Mouse (Mus musculus): ENCODE data around the gene Tspan5. TPM values are rescaled to one million over a fixed set of nuclear protein-coding genes. Genes with fewer than 3 reads are reported as not detected.

The Tspan5 gene
- polyA plus RNA-seq, 1 experiment from 2014 or later: 55.3 TPM

GRCm38 (mm10) chr3:138876418-138876817 lies 134.4 kb downstream of the Tspan5 start:
- H3K27ac ChIP-seq (replicated peaks): no peak overlapping the region
- H3K4me2 ChIP-seq (replicated peaks): no peak overlapping the region
- no peak for ATAC-seq (ENCODE audit: low FRiP score, low read depth)
- peaks cover 11% of the 10 kb centered on the region; the same call in 1 of the 2 replicates for H3K36me3 ChIP-seq
- no peaks in the 10 kb centered on the region for H3K27me3 ChIP-seq
- no peak overlapping the region for H3K9ac ChIP-seq (replicated peaks)
- 0 out of 2 replicates have a peak, but pooled peaks cover 3% of the 10 kb centered on the region for H3K9me3 ChIP-seq
- H3K4me1 ChIP-seq: peaks cover 8% of the 10 kb centered on the region; the same call in 1 of the 2 replicates
- 89% methylated on average over 10 of the region's 10 CpGs for WGBS
- H3K4me3 ChIP-seq: no peak overlapping the region

- Histone ChIP-seq H3K27ac (replicated peaks) (no peak overlapping the region), H3K9ac (replicated peaks) (no peak overlapping the region), H3K9me3 (0 out of 2 replicates have a peak, but pooled peaks cover 3% of the 10 kb centered on the region), H3K36me3 (peaks cover 11% of the 10 kb centered on the region; the same call in 1 of the 2 replicates), H3K4me2 (replicated peaks) (no peak overlapping the region), H3K4me3 (no peak overlapping the region), H3K27me3 (no peaks in the 10 kb centered on the region), H3K4me1 (peaks cover 14% of the 10 kb centered on the region)
- ATAC-seq (ENCODE audit: low FRiP score, low read depth): no peak
- WGBS: 94% methylated on average over 14 of the region's 14 CpGs
Measured at GRCm38 (mm10) chr3:138876931-138877361, 135.0 kb downstream of the Tspan5 start.

GRCm38 (mm10) chr3:138877741-138878140 lies 135.7 kb downstream of the Tspan5 start:
- H3K27me3 ChIP-seq: no peaks in the 10 kb centered on the region
- no peak overlapping the region for H3K27ac ChIP-seq (replicated peaks)
- H3K4me1 ChIP-seq: peaks cover 20% of the 10 kb centered on the region
- H3K9ac ChIP-seq (replicated peaks): no peak overlapping the region
- peaks cover 11% of the 10 kb centered on the region; the same call in 1 of the 2 replicates for H3K36me3 ChIP-seq
- H3K4me2 ChIP-seq (replicated peaks): no peak overlapping the region
- no peak for ATAC-seq (ENCODE audit: low FRiP score, low read depth)
- H3K9me3 ChIP-seq: 0 out of 2 replicates have a peak, but pooled peaks cover 3% of the 10 kb centered on the region
- WGBS: 89% methylated on average over 4 of the region's 4 CpGs
- no peak overlapping the region for H3K4me3 ChIP-seq

- Histone ChIP-seq H3K27ac (replicated peaks) (no peak overlapping the region), H3K9ac (replicated peaks) (no peak overlapping the region), H3K4me3 (no peak overlapping the region), H3K4me2 (replicated peaks) (no peak overlapping the region), H3K27me3 (no peaks in the 10 kb centered on the region), H3K9me3 (no peaks in the 10 kb centered on the region), H3K4me1 (peaks cover 13% of the 10 kb centered on the region), H3K36me3 (0 out of 2 replicates have a peak, but pooled peaks cover 5% of the 10 kb centered on the region)
- peak; percentile 57 for ATAC-seq (ENCODE audit: low FRiP score, low read depth)
- WGBS: 91% methylated on average over 11 of the region's 11 CpGs
Measured at GRCm38 (mm10) chr3:138880999-138881724, 139.2 kb downstream of the Tspan5 start.

- Histone ChIP-seq H3K36me3 (0 out of 2 replicates have a peak, but pooled peaks cover 5% of the 10 kb centered on the region), H3K27ac (replicated peaks) (no peak overlapping the region), H3K4me1 (peaks cover 13% of the 10 kb centered on the region), H3K9ac (replicated peaks) (no peak overlapping the region), H3K9me3 (no peaks in the 10 kb centered on the region), H3K4me2 (replicated peaks) (no peak overlapping the region), H3K27me3 (no peaks in the 10 kb centered on the region), H3K4me3 (no peak overlapping the region)
- no peak; the same call in 1 of the 2 replicates for ATAC-seq (ENCODE audit: low FRiP score, low read depth)
- WGBS: 75% methylated on average over 6 of the region's 6 CpGs
Measured at GRCm38 (mm10) chr3:138881725-138882347, 139.8 kb downstream of the Tspan5 start.

- Histone ChIP-seq H3K27ac (replicated peaks) (no peak overlapping the region), H3K36me3 (no peaks in the 10 kb centered on the region), H3K4me2 (replicated peaks) (no peak overlapping the region), H3K9me3 (no peaks in the 10 kb centered on the region), H3K4me1 (peaks cover 18% of the 10 kb centered on the region), H3K4me3 (no peak overlapping the region), H3K27me3 (no peaks in the 10 kb centered on the region), H3K9ac (replicated peaks) (no peak overlapping the region)
- 92% methylated on average over 5 of the region's 5 CpGs for WGBS
- no peak for ATAC-seq (ENCODE audit: low FRiP score, low read depth)
Measured at GRCm38 (mm10) chr3:138886121-138886520, 144.1 kb downstream of the Tspan5 start.

- H3K4me1 ChIP-seq: peaks cover 18% of the 10 kb centered on the region
- H3K9me3 ChIP-seq: no peaks in the 10 kb centered on the region
- no peak overlapping the region for H3K27ac ChIP-seq (replicated peaks)
- ATAC-seq (ENCODE audit: low FRiP score, low read depth): no peak
- H3K4me2 ChIP-seq (replicated peaks): no peak overlapping the region
- no peak overlapping the region for H3K4me3 ChIP-seq
- no peak overlapping the region for H3K9ac ChIP-seq (replicated peaks)
- no peaks in the 10 kb centered on the region for H3K27me3 ChIP-seq
- no peaks in the 10 kb centered on the region for H3K36me3 ChIP-seq
- WGBS: 73% methylated on average over 4 of the region's 4 CpGs
Measured at GRCm38 (mm10) chr3:138889214-138889613, 147.2 kb downstream of the Tspan5 start.

GRCm38 (mm10) chr3:138889769-138890295 lies 147.8 kb downstream of the Tspan5 start:
- Histone ChIP-seq H3K9me3 (no peaks in the 10 kb centered on the region), H3K9ac (replicated peaks) (no peak overlapping the region), H3K4me1 (peaks cover 22% of the 10 kb centered on the region), H3K36me3 (no peaks in the 10 kb centered on the region), H3K27me3 (no peaks in the 10 kb centered on the region), H3K4me2 (replicated peaks) (no peak overlapping the region), H3K4me3 (no peak overlapping the region), H3K27ac (replicated peaks) (no peak overlapping the region)
- 83% methylated on average over 10 of the region's 10 CpGs for WGBS
- no peak for ATAC-seq (ENCODE audit: low FRiP score, low read depth)

GRCm38 (mm10) chr3:138893520-138893919 lies 151.5 kb downstream of the Tspan5 start:
- H3K27me3 ChIP-seq: no peaks in the 10 kb centered on the region
- no peaks in the 10 kb centered on the region for H3K9me3 ChIP-seq
- H3K9ac ChIP-seq (replicated peaks): no peak overlapping the region
- no peak overlapping the region for H3K4me3 ChIP-seq
- H3K36me3 ChIP-seq: peaks cover 13% of the 10 kb centered on the region
- 59% methylated on average over 5 of the region's 5 CpGs for WGBS
- H3K4me1 ChIP-seq: peaks cover 22% of the 10 kb centered on the region
- H3K27ac ChIP-seq (replicated peaks): 0 out of 2 replicates have a peak overlapping the region, but pooled peaks have one; percentile 46
- no peak overlapping the region for H3K4me2 ChIP-seq (replicated peaks)
- 0 out of 2 replicates have a peak, but pooled peaks have one; percentile 41 for ATAC-seq (ENCODE audit: low FRiP score, low read depth)

- H3K4me1 ChIP-seq: peaks cover 17% of the 10 kb centered on the region
- H3K4me3 ChIP-seq: no peak overlapping the region
- 0 out of 2 replicates have a peak, but pooled peaks have one; percentile 31 for ATAC-seq (ENCODE audit: low FRiP score, low read depth)
- H3K36me3 ChIP-seq: peaks cover 33% of the 10 kb centered on the region
- H3K9me3 ChIP-seq: no peaks in the 10 kb centered on the region
- 92% methylated on average over 11 of the region's 11 CpGs for WGBS
- H3K27me3 ChIP-seq: no peaks in the 10 kb centered on the region
- H3K4me2 ChIP-seq (replicated peaks): no peak overlapping the region
- H3K9ac ChIP-seq (replicated peaks): no peak overlapping the region
- H3K27ac ChIP-seq (replicated peaks): no peak overlapping the region
Measured at GRCm38 (mm10) chr3:138897500-138897899, 155.5 kb downstream of the Tspan5 start.

GRCm38 (mm10) chr3:138898055-138898454 lies 156.1 kb downstream of the Tspan5 start:
- Histone ChIP-seq H3K4me2 (replicated peaks) (no peak overlapping the region), H3K9ac (replicated peaks) (no peak overlapping the region), H3K27me3 (no peaks in the 10 kb centered on the region), H3K36me3 (peaks cover 36% of the 10 kb centered on the region), H3K9me3 (no peaks in the 10 kb centered on the region), H3K27ac (replicated peaks) (no peak overlapping the region), H3K4me1 (peaks cover 14% of the 10 kb centered on the region), H3K4me3 (no peak overlapping the region)
- 95% methylated on average over 8 of the region's 8 CpGs for WGBS
- no peak for ATAC-seq (ENCODE audit: low FRiP score, low read depth)
